Comparison of ENCODE assay signal across 8 mouse cellular contexts in genomic region chr7:101107073-101107810, GRCm38 (mm10). TPM values are rescaled to one million over a fixed set of nuclear protein-coding genes. Genes with fewer than 3 reads are reported as not detected.
DNase-seq lines count a peak whose midpoint lies in the region; ATAC-seq and TF ChIP-seq lines count a peak whose summit lies in the region.

No protein-coding gene starts in this region.

- DNase-seq in kidney, adult 18-20 months = no peak
- DNase-seq in G1E (ENCODE audit: low spot score) = no peak
- peak; percentile 21 for DNase-seq in forebrain, embryonic 10.5 days (ENCODE audit: extremely low spot score, low spot score)
- DNase-seq in right cerebral cortex, postnatal 4 days = no peak
- DNase-seq in left cerebral cortex, postnatal 4 days = no peak

- peaks cover 15% of the 10 kb centered on the region for H3K4me1 ChIP-seq in kidney, embryonic 16.5 days (ENCODE audit: insufficient read depth, low read length)
- peaks cover 33% of the 10 kb centered on the region for H3K4me1 ChIP-seq in G1E (ENCODE audit: insufficient read depth, low read depth, low read length)
- peaks cover 25% of the 10 kb centered on the region for H3K4me1 ChIP-seq in forebrain, embryonic 10.5 days
- H3K4me1 ChIP-seq in limb, embryonic 13.5 days = peaks cover 21% of the 10 kb centered on the region
- peaks cover 25% of the 10 kb centered on the region for H3K4me1 ChIP-seq in small intestine, adult 2 months (ENCODE audit: control insufficient read depth, insufficient read depth, insufficient read length, low read length)

- H3K36me3 ChIP-seq in kidney, embryonic 16.5 days (ENCODE audit: insufficient read depth, low read length) = peaks cover 12% of the 10 kb centered on the region
- H3K36me3 ChIP-seq in G1E (replicated peaks) = peaks cover 5% of the 10 kb centered on the region
- H3K36me3 ChIP-seq in forebrain, embryonic 10.5 days (replicated peaks) = peaks cover 15% of the 10 kb centered on the region
- peaks cover 12% of the 10 kb centered on the region for H3K36me3 ChIP-seq in limb, embryonic 13.5 days
- peaks cover 5% of the 10 kb centered on the region for H3K36me3 ChIP-seq in small intestine, adult 2 months (ENCODE audit: control insufficient read depth, insufficient read depth, low read length)

- TF ChIP-seq POLR2A in small intestine, adult 2 months (IDR thresholded peaks at IDR 0.05; ENCODE audit: low read depth, low read length) = no peak

- WGBS in kidney, embryonic 16.5 days = 35% methylated on average over 5 of the region's 5 CpGs
- WGBS in forebrain, embryonic 10.5 days = 41% methylated on average over 5 of the region's 5 CpGs
- 38% methylated on average over 5 of the region's 5 CpGs for WGBS in limb, embryonic 13.5 days
- WGBS in small intestine, adult 2 months = 31% methylated on average over 5 of the region's 5 CpGs

- H3K27ac ChIP-seq in kidney, embryonic 16.5 days (ENCODE audit: low read length) = peak overlapping the region; percentile 99
- peak overlapping the region; percentile 96 for H3K27ac ChIP-seq in forebrain, embryonic 10.5 days
- H3K27ac ChIP-seq in limb, embryonic 13.5 days = peak overlapping the region; percentile 98; the same call in 1 of the 2 replicates
- H3K27ac ChIP-seq in small intestine, adult 2 months (ENCODE audit: insufficient read depth, low read depth, low read length) = peak overlapping the region; percentile 90

- H3K9me3 ChIP-seq in kidney, embryonic 16.5 days (ENCODE audit: low read length) = no peaks in the 10 kb centered on the region
- no peaks in the 10 kb centered on the region for H3K9me3 ChIP-seq in G1E (replicated peaks)
- H3K9me3 ChIP-seq in forebrain, embryonic 10.5 days = no peaks in the 10 kb centered on the region
- no peaks in the 10 kb centered on the region for H3K9me3 ChIP-seq in limb, embryonic 13.5 days

- TF ChIP-seq CTCF in G1E (IDR thresholded peaks at IDR 0.05; ENCODE audit: low read depth, low read length) = no peak
- no peak for TF ChIP-seq CTCF in small intestine, adult 2 months (IDR thresholded peaks at IDR 0.05; ENCODE audit: extremely low read depth, insufficient read length, insufficient replicate concordance, low read depth, low read length)

- no peak for ATAC-seq in kidney, embryonic 16.5 days (ENCODE audit: low FRiP score, low TSS enrichment)
- no peak for ATAC-seq in G1E (ENCODE audit: extremely low read depth, insufficient number of reproducible peaks, low FRiP score, poor library complexity, severe bottlenecking)
- no peak for ATAC-seq in limb, embryonic 13.5 days (ENCODE audit: low FRiP score, low read depth)

- H3K27me3 ChIP-seq in kidney, embryonic 16.5 days (ENCODE audit: insufficient read depth, low read length) = no peaks in the 10 kb centered on the region
- H3K27me3 ChIP-seq in G1E (ENCODE audit: insufficient read depth, low read length) = peaks cover 8% of the 10 kb centered on the region; the same call in 1 of the 2 replicates
- no peaks in the 10 kb centered on the region for H3K27me3 ChIP-seq in forebrain, embryonic 10.5 days (ENCODE audit: poor library complexity, severe bottlenecking)
- H3K27me3 ChIP-seq in limb, embryonic 13.5 days = no peaks in the 10 kb centered on the region
- H3K27me3 ChIP-seq in small intestine, adult 2 months (ENCODE audit: control insufficient read depth, insufficient read depth, low read length) = no peaks in the 10 kb centered on the region

- intact Hi-C loops in left cerebral cortex, postnatal 4 days (cut with DNase I) = loop anchor here (10.0 kb wide), 1 partner anchor 128 kb away; no protein-coding TSS in a partner anchor

- peak overlapping the region; percentile 90 for H3K4me3 ChIP-seq in kidney, embryonic 16.5 days (ENCODE audit: low read length)
- peak overlapping the region; percentile 87 for H3K4me3 ChIP-seq in G1E (ENCODE audit: low read depth, low read length)
- H3K4me3 ChIP-seq in forebrain, embryonic 10.5 days = peak overlapping the region; percentile 94
- H3K4me3 ChIP-seq in limb, embryonic 13.5 days = peak overlapping the region; percentile 86
- H3K4me3 ChIP-seq in small intestine, adult 2 months (ENCODE audit: low read depth, low read length) = no peak overlapping the region

- H3K4me2 ChIP-seq in kidney, embryonic 16.5 days (replicated peaks; ENCODE audit: low read depth, low read length) = peak overlapping the region; percentile 87
- H3K4me2 ChIP-seq in limb, embryonic 13.5 days (replicated peaks) = peak overlapping the region; percentile 89

- peak overlapping the region; percentile 89; the same call in 1 of the 2 replicates for H3K9ac ChIP-seq in kidney, embryonic 16.5 days (replicated peaks; ENCODE audit: low read length)
- peak overlapping the region; percentile 90 for H3K9ac ChIP-seq in limb, embryonic 13.5 days

RNA-seq across cellular contexts. Expression of gene Fchsd2, which starts 14.6 kb away (rescaled TPM):
- polyA plus RNA-seq in kidney, embryonic 16.5 days (2015; fragmentation: Nextera tagmentation; extraction: Ambion mirVana) = 24.6 and 28.5 TPM in 2 replicates
- total RNA-seq in G1E (2014; fragmentation: Nextera tagmentation) (31.3 and 34.6 TPM in 2 replicates), G1E (2017) (14.7 and 14.9 TPM in 2 replicates)
- polyA plus RNA-seq in G1E (2012) = 5.8 and 9.7 TPM in 2 replicates
- polyA plus RNA-seq in forebrain, embryonic 10.5 days (2016; fragmentation: Nextera tagmentation; extraction: Ambion mirVana) = 19.5 and 20.3 TPM in 2 replicates
- polyA plus RNA-seq in limb, embryonic 13.5 days (2015; fragmentation: Nextera tagmentation; extraction: Ambion mirVana) = 26.0 and 27.1 TPM in 2 replicates
- polyA plus RNA-seq in small intestine, adult 2 months (2012; rRNA removed) = 3.3 and 6.9 TPM in 2 replicates
- 100 to 1,000 TPM; 107 to 122 TPM for total RNA-seq in left cerebral cortex, postnatal 4 days (2021)
